Mouse (Mus musculus): Measurements from ENCODE around the gene Orm1. TPM values are rescaled to one million over a fixed set of nuclear protein-coding genes. Genes with fewer than 3 reads are reported as not detected.

The Orm1 gene
- polyA plus RNA-seq, 1 experiment from 2014 or later: 1.1 TPM

DNA sequence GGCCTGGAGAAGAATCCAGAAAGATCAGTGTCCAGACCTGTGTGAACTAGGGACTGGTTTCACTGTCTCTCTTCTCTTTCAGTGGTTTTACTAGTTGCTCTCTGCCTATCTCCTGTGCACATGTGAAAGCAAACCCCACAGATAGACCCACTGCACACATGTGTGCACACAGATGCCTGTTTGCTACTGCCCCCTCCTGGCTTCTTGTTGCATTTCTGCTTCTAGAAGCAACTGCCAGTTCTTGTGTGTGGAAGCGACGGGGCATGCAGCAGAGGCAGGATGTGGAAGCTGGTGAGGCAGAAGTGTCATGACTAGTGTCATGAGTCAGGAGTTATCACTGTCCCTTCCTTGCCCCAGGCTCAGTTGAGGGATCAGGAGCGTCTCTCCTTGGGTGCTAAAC is 27.5 kb downstream of the Orm1 start:
- ATAC-seq (ENCODE audit: low read depth): no peak
- Histone ChIP-seq H3K4me1 (ENCODE audit: control insufficient read depth, low read depth, low read length) (peaks cover 43% of the 10 kb centered on the region), H3K9ac (ENCODE audit: low read depth, low read length) (no peak overlapping the region)

DNA sequence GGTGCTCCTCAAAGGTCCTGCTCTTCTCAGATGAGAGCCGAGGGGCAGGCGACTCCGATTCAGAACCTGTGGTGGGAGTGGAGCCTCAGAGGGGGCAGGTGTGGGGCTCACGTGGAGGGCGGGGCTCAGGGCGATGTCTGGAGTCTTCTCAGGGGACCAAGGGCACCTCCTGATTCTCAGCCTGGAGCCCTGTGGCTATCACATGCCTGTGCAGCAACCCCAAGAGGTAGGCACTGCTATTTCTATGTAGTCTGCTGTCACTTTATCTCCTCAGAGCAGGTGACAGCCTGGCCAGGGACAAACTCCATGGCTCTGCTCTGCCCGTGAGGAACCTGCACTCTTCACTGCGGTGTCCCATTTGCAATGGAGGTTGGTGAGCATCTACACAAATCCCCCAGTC is 29.0 kb downstream of the Orm1 start:
- Histone ChIP-seq H3K36me3 (ENCODE audit: control insufficient read depth, insufficient read depth) (peaks cover 4% of the 10 kb centered on the region; the same call in 1 of the 2 replicates), H3K9me3 (replicated peaks; ENCODE audit: control insufficient read depth, low read length) (no peaks in the 10 kb centered on the region), H3K4me1 (ENCODE audit: control insufficient read depth, low read depth, low read length) (peaks cover 43% of the 10 kb centered on the region), H3K27me3 (ENCODE audit: control insufficient read depth, insufficient read depth, low read depth, low read length) (no peaks in the 10 kb centered on the region), H3K4me2 (ENCODE audit: low read depth, low read length) (peak overlapping the region; percentile 56), H3K4me3 (ENCODE audit: low read depth, low read length) (no peak overlapping the region), H3K9ac (ENCODE audit: low read depth, low read length) (peak overlapping the region; percentile 20; the same call in 1 of the 2 replicates), H3K27ac (ENCODE audit: low read length) (peak overlapping the region; percentile 97)
- peak; percentile 70 for ATAC-seq (ENCODE audit: low read depth)
- WGBS (ENCODE audit: insufficient replicate concordance): 44% methylated on average over 8 of the region's 8 CpGs

More for the DNA sequence above, 27.5 kb downstream of the Orm1 start:
- no peak overlapping the region for H3K4me2 ChIP-seq (ENCODE audit: low read depth, low read length)
- no peak overlapping the region; the same call in 1 of the 2 replicates for H3K27ac ChIP-seq (ENCODE audit: low read length)
- WGBS (ENCODE audit: insufficient replicate concordance): 28% methylated on average over 3 of the region's 3 CpGs
- peaks cover 4% of the 10 kb centered on the region; the same call in 1 of the 2 replicates for H3K36me3 ChIP-seq (ENCODE audit: control insufficient read depth, insufficient read depth)
- H3K4me3 ChIP-seq (ENCODE audit: low read depth, low read length): no peak overlapping the region
- H3K9me3 ChIP-seq (replicated peaks; ENCODE audit: control insufficient read depth, low read length): no peaks in the 10 kb centered on the region
- H3K27me3 ChIP-seq (ENCODE audit: control insufficient read depth, insufficient read depth, low read depth, low read length): no peaks in the 10 kb centered on the region

DNA sequence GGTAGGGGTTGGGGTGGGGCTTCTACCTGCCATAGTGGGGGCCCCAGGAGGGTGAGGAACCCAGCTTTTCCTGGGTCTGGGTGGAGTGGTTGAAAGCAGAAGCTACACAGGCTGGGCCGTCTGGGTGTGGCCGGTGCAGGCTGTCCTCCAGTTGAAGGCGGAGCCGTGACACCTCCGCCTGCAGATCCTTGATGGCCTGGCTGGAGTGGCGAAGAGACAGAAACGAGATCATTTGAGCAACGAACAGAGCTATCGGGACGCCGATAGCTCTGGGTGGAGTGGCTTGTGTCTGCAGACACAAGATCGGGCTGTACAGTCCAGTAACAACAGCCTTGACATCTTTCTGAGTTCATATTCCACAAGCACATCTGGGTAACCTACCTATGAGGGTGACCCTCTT is 30.0 kb downstream of the Orm1 start:
- no peaks in the 10 kb centered on the region for H3K27me3 ChIP-seq (ENCODE audit: control insufficient read depth, insufficient read depth, low read depth, low read length)
- H3K9me3 ChIP-seq (replicated peaks; ENCODE audit: control insufficient read depth, low read length): no peaks in the 10 kb centered on the region
- H3K9ac ChIP-seq (ENCODE audit: low read depth, low read length): peak overlapping the region; percentile 58
- peak overlapping the region; percentile 15 for H3K4me3 ChIP-seq (ENCODE audit: low read depth, low read length)
- peak overlapping the region; percentile 97 for H3K27ac ChIP-seq (ENCODE audit: low read length)
- ATAC-seq (ENCODE audit: low read depth): peak; percentile 90
- peak overlapping the region; percentile 56 for H3K4me2 ChIP-seq (ENCODE audit: low read depth, low read length)
- peaks cover 43% of the 10 kb centered on the region for H3K4me1 ChIP-seq (ENCODE audit: control insufficient read depth, low read depth, low read length)
- WGBS (ENCODE audit: insufficient replicate concordance): 22% methylated on average over 12 of the region's 12 CpGs
- H3K36me3 ChIP-seq (ENCODE audit: control insufficient read depth, insufficient read depth): peaks cover 9% of the 10 kb centered on the region; the same call in 1 of the 2 replicates

- Histone ChIP-seq H3K36me3 (ENCODE audit: control insufficient read depth, insufficient read depth) (peaks cover 9% of the 10 kb centered on the region; the same call in 1 of the 2 replicates), H3K4me1 (ENCODE audit: control insufficient read depth, low read depth, low read length) (peaks cover 43% of the 10 kb centered on the region), H3K27ac (ENCODE audit: low read length) (peak overlapping the region; percentile 97), H3K4me3 (ENCODE audit: low read depth, low read length) (no peak overlapping the region), H3K4me2 (ENCODE audit: low read depth, low read length) (no peak overlapping the region), H3K27me3 (ENCODE audit: control insufficient read depth, insufficient read depth, low read depth, low read length) (no peaks in the 10 kb centered on the region), H3K9ac (ENCODE audit: low read depth, low read length) (peak overlapping the region; percentile 58), H3K9me3 (replicated peaks; ENCODE audit: control insufficient read depth, low read length) (no peaks in the 10 kb centered on the region)
- WGBS (ENCODE audit: insufficient replicate concordance): 83% methylated on average over 1 of the region's 1 CpGs
- no peak for ATAC-seq (ENCODE audit: low read depth)
Measured at GRCm38 (mm10) chr4:63375367-63375766, 31.0 kb downstream of the Orm1 start.

GRCm38 (mm10) chr4:63377483-63377882 is 33.1 kb downstream of the Orm1 start:
- Histone ChIP-seq H3K4me1 (ENCODE audit: control insufficient read depth, low read depth, low read length) (peaks cover 44% of the 10 kb centered on the region), H3K4me2 (ENCODE audit: low read depth, low read length) (no peak overlapping the region), H3K27me3 (ENCODE audit: control insufficient read depth, insufficient read depth, low read depth, low read length) (no peaks in the 10 kb centered on the region), H3K27ac (ENCODE audit: low read length) (no peak overlapping the region), H3K36me3 (ENCODE audit: control insufficient read depth, insufficient read depth) (peaks cover 13% of the 10 kb centered on the region; the same call in 1 of the 2 replicates), H3K9me3 (replicated peaks; ENCODE audit: control insufficient read depth, low read length) (no peaks in the 10 kb centered on the region), H3K9ac (ENCODE audit: low read depth, low read length) (no peak overlapping the region), H3K4me3 (ENCODE audit: low read depth, low read length) (no peak overlapping the region)
- no peak for ATAC-seq (ENCODE audit: low read depth)
- WGBS (ENCODE audit: insufficient replicate concordance): 63% methylated on average over 7 of the region's 7 CpGs

DNA sequence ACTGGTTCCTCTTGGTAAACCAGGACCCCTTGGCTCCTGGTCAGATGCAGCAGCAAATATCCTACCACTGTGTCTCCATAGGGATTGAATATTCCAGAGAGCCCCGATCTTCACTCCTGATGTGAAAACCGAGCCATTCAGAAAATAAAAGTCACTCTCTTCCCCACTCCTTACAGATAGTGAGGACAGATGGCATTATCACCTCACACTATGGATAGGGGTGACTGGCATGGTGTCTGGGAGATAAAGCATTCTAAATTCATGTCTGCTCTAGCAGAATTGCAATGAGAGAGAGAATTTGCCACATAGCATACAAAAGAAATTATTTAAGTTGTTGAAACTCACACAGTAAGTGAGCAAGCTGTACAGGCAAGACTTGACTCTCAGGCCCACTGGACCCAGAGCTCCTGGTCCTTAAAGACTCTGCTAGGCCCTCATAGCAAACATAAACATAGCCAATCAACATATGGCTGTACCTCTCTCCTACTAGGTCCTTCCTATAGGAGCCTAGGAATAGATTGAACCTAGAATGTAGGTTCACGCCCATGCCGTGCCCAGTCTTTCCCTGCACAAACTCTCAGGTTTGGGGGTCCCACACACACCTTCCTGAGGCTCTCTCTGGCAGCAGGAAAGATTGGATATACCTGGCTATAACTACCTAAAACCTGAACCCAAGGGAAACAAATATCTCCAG is 38.5 kb downstream of the Orm1 start:
- Histone ChIP-seq H3K36me3 (ENCODE audit: control insufficient read depth, insufficient read depth) (peaks cover 13% of the 10 kb centered on the region; the same call in 1 of the 2 replicates), H3K9ac (ENCODE audit: low read depth, low read length) (peak overlapping the region; percentile 52), H3K4me3 (ENCODE audit: low read depth, low read length) (peak overlapping the region; percentile 8; the same call in 1 of the 2 replicates), H3K4me1 (ENCODE audit: control insufficient read depth, low read depth, low read length) (peaks cover 35% of the 10 kb centered on the region), H3K27ac (ENCODE audit: low read length) (peak overlapping the region; percentile 85), H3K4me2 (ENCODE audit: low read depth, low read length) (peak overlapping the region; percentile 48), H3K9me3 (replicated peaks; ENCODE audit: control insufficient read depth, low read length) (no peaks in the 10 kb centered on the region), H3K27me3 (ENCODE audit: control insufficient read depth, insufficient read depth, low read depth, low read length) (no peaks in the 10 kb centered on the region)
- peak; percentile 82 for ATAC-seq (ENCODE audit: low read depth)
- WGBS (ENCODE audit: insufficient replicate concordance): 28% methylated on average over 4 of the region's 4 CpGs

- no peak overlapping the region for H3K4me2 ChIP-seq (ENCODE audit: low read depth, low read length)
- H3K4me1 ChIP-seq (ENCODE audit: control insufficient read depth, low read depth, low read length): peaks cover 35% of the 10 kb centered on the region
- H3K36me3 ChIP-seq (ENCODE audit: control insufficient read depth, insufficient read depth): peaks cover 13% of the 10 kb centered on the region; the same call in 1 of the 2 replicates
- no peak overlapping the region for H3K4me3 ChIP-seq (ENCODE audit: low read depth, low read length)
- H3K27ac ChIP-seq (ENCODE audit: low read length): peak overlapping the region; percentile 85
- H3K9ac ChIP-seq (ENCODE audit: low read depth, low read length): peak overlapping the region; percentile 33; the same call in 1 of the 2 replicates
- H3K27me3 ChIP-seq (ENCODE audit: control insufficient read depth, insufficient read depth, low read depth, low read length): no peaks in the 10 kb centered on the region
- peak; percentile 38 for ATAC-seq (ENCODE audit: low read depth)
- WGBS (ENCODE audit: insufficient replicate concordance): 54% methylated on average over 12 of the region's 12 CpGs
- H3K9me3 ChIP-seq (replicated peaks; ENCODE audit: control insufficient read depth, low read length): no peaks in the 10 kb centered on the region
Measured at GRCm38 (mm10) chr4:63383474-63383873, 39.1 kb downstream of the Orm1 start.

- Histone ChIP-seq H3K36me3 (ENCODE audit: control insufficient read depth, insufficient read depth) (peaks cover 8% of the 10 kb centered on the region; the same call in 1 of the 2 replicates), H3K9ac (ENCODE audit: low read depth, low read length) (peak overlapping the region; percentile 33; the same call in 1 of the 2 replicates), H3K9me3 (replicated peaks; ENCODE audit: control insufficient read depth, low read length) (no peaks in the 10 kb centered on the region), H3K4me3 (ENCODE audit: low read depth, low read length) (no peak overlapping the region), H3K27ac (ENCODE audit: low read length) (peak overlapping the region; percentile 85), H3K27me3 (ENCODE audit: control insufficient read depth, insufficient read depth, low read depth, low read length) (no peaks in the 10 kb centered on the region), H3K4me2 (ENCODE audit: low read depth, low read length) (no peak overlapping the region), H3K4me1 (ENCODE audit: control insufficient read depth, low read depth, low read length) (peaks cover 41% of the 10 kb centered on the region)
- WGBS (ENCODE audit: insufficient replicate concordance): 70% methylated on average over 4 of the region's 4 CpGs
- peak; percentile 47; the same call in 1 of the 2 replicates for ATAC-seq (ENCODE audit: low read depth)
Measured at GRCm38 (mm10) chr4:63384262-63384661, 39.9 kb downstream of the Orm1 start.

DNA sequence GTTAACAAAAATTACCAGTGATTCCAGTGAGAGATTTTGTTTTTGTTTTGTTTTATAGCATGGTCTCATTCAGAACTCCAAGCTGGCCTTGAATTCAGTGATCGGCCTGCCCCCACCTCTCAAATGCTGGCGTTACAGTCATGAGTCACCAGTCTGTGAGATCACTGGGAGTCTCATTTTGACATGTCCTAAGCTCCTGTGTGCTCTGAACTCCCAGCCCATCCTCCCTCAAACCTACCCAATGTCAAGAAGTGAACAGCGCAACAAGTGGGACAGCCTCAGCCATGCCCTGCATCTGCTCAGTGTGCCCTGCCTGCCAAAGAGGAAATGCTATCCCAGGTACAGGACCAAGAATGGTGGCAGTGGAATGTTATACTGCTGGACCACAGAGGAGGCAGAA is 40.9 kb downstream of the Orm1 start:
- Histone ChIP-seq H3K4me1 (ENCODE audit: control insufficient read depth, low read depth, low read length) (peaks cover 51% of the 10 kb centered on the region), H3K9ac (ENCODE audit: low read depth, low read length) (no peak overlapping the region), H3K4me3 (ENCODE audit: low read depth, low read length) (no peak overlapping the region), H3K27ac (ENCODE audit: low read length) (no peak overlapping the region), H3K36me3 (ENCODE audit: control insufficient read depth, insufficient read depth) (0 out of 2 replicates have a peak, but pooled peaks cover 4% of the 10 kb centered on the region), H3K27me3 (ENCODE audit: control insufficient read depth, insufficient read depth, low read depth, low read length) (no peaks in the 10 kb centered on the region), H3K4me2 (ENCODE audit: low read depth, low read length) (no peak overlapping the region), H3K9me3 (replicated peaks; ENCODE audit: control insufficient read depth, low read length) (no peaks in the 10 kb centered on the region)
- WGBS (ENCODE audit: insufficient replicate concordance): 67% methylated on average over 3 of the region's 3 CpGs
- no peak for ATAC-seq (ENCODE audit: low read depth)
